Mouse (Mus musculus) lung, embryonic 15.5 days (tissue): ENCODE measurements around the gene 4930402F06Rik. TPM values are rescaled to one million over a fixed set of nuclear protein-coding genes. Genes with fewer than 3 reads are reported as not detected.
A peak's percentile ranks its signal among the peaks of the same experiment; 100 is the strongest.

ENCODE experiments used
- ATAC-seq: fragments of 200-750 bp; cut with Nextera tagmentation; 2 replicates; pipeline ENCODE4 v1.8.0; 2017; ENCODE audit warnings: moderate number of reproducible peaks, borderline replicate concordance; ENCODE audit not compliant: low FRiP score, low TSS enrichment; ENCODE audit errors: extremely low read depth
- H3K27ac ChIP-seq: fragments of 300-500 bp; sonication (generic); 2 replicates; pipeline ENCODE4 v1.5.1; 2015; ENCODE audit warnings: moderate library complexity, mild to moderate bottlenecking, inconsistent platforms
- H3K27me3 ChIP-seq: fragments of 300-500 bp; sonication (generic); 2 replicates; pipeline ENCODE4 v1.6.1; 2015; ENCODE audit warnings: inconsistent platforms
- H3K36me3 ChIP-seq: fragments of 300-500 bp; sonication (generic); 2 replicates; pipeline ENCODE4 v1.6.1; 2015; ENCODE audit warnings: inconsistent platforms
- H3K4me1 ChIP-seq: fragments of 300-500 bp; sonication (generic); 2 replicates; pipeline ENCODE4 v1.6.1; 2015; ENCODE audit warnings: inconsistent platforms
- H3K4me2 ChIP-seq: fragments of 300-500 bp; sonication (generic); 2 replicates; pipeline ENCODE4 v1.6.1; 2015; ENCODE audit warnings: inconsistent platforms, mild to moderate bottlenecking, moderate library complexity
- H3K4me3 ChIP-seq: fragments of 300-500 bp; sonication (generic); 2 replicates; pipeline ENCODE4 v1.5.1; 2015; ENCODE audit warnings: mild to moderate bottlenecking, inconsistent platforms
- H3K9ac ChIP-seq: fragments of 300-500 bp; sonication (generic); 2 replicates; pipeline ENCODE4 v1.6.1; 2015; ENCODE audit warnings: inconsistent platforms
- H3K9me3 ChIP-seq: fragments of 300-500 bp; sonication (generic); 2 replicates; pipeline ENCODE4 v1.6.1; 2016; ENCODE audit warnings: inconsistent platforms
- WGBS: fragments of 180-500 bp; shearing (Covaris S2); methylation state at CpG from one replicate; pipeline ENCODE4 v1.1.7; 2015; 5-methylcytosine and 5-hydroxymethylcytosine counted together
- polyA plus RNA-seq: library from polyadenylated mRNA; unstranded; fragments of >200 nt; fragmentation: Nextera tagmentation; extraction: Ambion mirVana; gene quantifications from 2 replicates; pipeline ENCODE4 v1.2.1, GENCODE M21; 2015

The 4930402F06Rik gene
- polyA plus RNA-seq, 1 experiment from 2014 or later, result not detected

DNA sequence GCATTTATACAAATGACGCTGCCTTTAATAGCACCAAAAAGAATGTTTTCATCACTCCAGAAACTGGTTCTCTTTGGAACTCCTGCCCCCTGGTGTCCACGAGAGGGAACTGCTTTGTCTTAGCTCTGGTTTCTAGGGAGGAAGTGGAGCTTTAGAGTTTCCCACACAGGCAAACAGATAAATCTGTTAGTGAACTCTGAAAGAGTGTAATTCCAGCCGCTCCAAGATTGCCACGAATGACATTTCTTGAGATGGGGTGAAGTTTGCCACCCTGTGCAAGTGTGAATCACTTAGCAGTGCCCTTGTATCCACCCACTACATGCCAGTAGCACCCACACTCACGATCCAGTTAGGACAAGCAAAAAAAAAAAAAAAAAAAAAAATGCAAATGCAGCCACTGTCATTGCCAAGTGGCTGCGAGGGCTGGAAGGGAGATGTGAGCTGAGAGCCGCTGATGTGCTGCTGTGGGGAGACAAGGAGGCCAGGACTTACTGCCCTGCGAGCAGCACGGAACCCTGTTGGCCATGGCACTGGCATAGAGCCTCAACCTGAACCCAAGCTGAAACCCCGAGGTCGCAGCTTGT, 707 bp upstream of the 4930402F06Rik start:
- no peak overlapping the region for H3K27ac ChIP-seq
- peak; percentile 55; the same call in 1 of the 2 replicates for ATAC-seq
- H3K9me3 ChIP-seq, result no peaks in the 10 kb centered on the region
- H3K4me1 ChIP-seq, result peaks cover 5% of the 10 kb centered on the region; the same call in 1 of the 2 replicates
- 0 out of 2 replicates have a peak, but pooled peaks cover 7% of the 10 kb centered on the region for H3K36me3 ChIP-seq
- no peaks in the 10 kb centered on the region for H3K27me3 ChIP-seq
- no peak overlapping the region for H3K4me2 ChIP-seq
- no peak overlapping the region for H3K4me3 ChIP-seq
- H3K9ac ChIP-seq, result no peak overlapping the region
- 43% methylated on average over 11 of the region's 11 CpGs for WGBS

DNA sequence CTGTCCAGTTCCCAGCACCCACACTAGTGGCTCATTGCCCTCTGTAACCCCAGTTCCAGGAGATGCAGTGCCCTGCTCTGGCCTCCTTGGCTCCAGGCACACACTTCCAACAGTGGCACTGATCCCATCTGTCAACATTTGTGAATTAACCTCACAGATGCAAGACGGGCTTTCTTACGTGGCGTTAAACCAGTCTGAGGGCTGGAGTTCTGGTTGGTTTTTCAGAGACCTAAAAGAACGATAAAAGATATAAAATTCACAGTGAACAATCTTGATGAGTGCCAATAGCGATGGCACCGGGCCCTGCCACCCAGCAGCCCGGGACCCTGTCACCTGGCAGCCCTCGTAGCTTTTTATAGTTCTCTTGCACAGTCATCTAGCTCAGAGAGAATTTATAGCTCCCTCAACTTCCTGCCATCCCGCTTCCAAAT, 11.5 kb downstream of the 4930402F06Rik start:
- Histone ChIP-seq H3K27me3 (no peaks in the 10 kb centered on the region), H3K4me1 (no peaks in the 10 kb centered on the region), H3K4me3 (no peak overlapping the region), H3K9me3 (no peaks in the 10 kb centered on the region), H3K9ac (no peak overlapping the region), H3K27ac (no peak overlapping the region), H3K4me2 (no peak overlapping the region), H3K36me3 (no peaks in the 10 kb centered on the region)
- ATAC-seq, result no peak
- WGBS, result 63% methylated on average over 9 of the region's 9 CpGs

DNA sequence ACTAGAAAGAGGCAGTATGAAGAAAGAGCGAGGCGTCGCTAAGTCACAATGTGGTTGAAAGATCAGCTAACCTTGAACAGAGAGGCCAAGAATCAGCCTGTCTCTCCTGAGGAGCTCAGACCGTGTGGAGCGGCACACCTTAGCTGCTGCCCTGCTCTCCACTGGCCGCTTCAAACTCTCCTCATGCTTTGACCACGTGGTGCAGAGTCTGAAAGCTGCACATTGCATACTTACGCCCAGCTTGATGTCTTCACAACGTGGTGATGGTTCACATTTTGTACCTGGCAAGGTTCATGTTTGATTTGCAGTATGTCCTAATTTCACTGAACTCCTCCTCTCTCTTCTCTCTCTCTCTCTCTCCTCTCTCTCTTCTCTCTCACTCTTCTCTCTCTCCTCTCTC, 17.7 kb downstream of the 4930402F06Rik start:
- H3K4me2 ChIP-seq, result no peak overlapping the region
- 0 out of 2 replicates have a peak, but pooled peaks cover 4% of the 10 kb centered on the region for H3K4me1 ChIP-seq
- WGBS, result 59% methylated on average over 9 of the region's 9 CpGs
- no peaks in the 10 kb centered on the region for H3K36me3 ChIP-seq
- no peaks in the 10 kb centered on the region for H3K9me3 ChIP-seq
- no peak overlapping the region for H3K4me3 ChIP-seq
- no peak for ATAC-seq
- H3K27ac ChIP-seq, result no peak overlapping the region
- no peak overlapping the region for H3K9ac ChIP-seq
- no peaks in the 10 kb centered on the region for H3K27me3 ChIP-seq

DNA sequence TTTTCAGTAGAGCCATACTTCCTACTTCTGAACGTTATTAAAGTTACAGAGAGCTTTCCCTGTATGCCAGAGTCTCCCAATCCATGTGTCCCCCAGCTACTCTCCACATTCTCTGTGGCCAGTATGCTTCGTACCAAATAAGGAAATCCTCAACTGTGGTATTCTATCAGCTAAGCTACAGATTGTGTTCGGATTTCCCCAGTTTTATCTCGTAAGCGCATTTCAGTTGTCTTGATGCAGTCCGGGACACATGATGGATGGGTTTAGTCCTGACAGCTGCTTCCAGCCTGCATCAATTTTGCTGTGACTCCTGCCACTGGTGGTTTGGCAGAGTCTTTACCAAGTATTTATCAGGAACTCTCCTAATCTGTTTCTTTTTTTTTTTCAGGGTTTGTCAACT, 19.4 kb downstream of the 4930402F06Rik start:
- Histone ChIP-seq H3K9ac (no peak overlapping the region), H3K36me3 (no peaks in the 10 kb centered on the region), H3K27me3 (no peaks in the 10 kb centered on the region), H3K4me2 (no peak overlapping the region), H3K9me3 (no peaks in the 10 kb centered on the region), H3K4me1 (0 out of 2 replicates have a peak, but pooled peaks cover 4% of the 10 kb centered on the region), H3K27ac (no peak overlapping the region), H3K4me3 (no peak overlapping the region)
- no peak for ATAC-seq
- 8% methylated on average over 6 of the region's 6 CpGs for WGBS

DNA sequence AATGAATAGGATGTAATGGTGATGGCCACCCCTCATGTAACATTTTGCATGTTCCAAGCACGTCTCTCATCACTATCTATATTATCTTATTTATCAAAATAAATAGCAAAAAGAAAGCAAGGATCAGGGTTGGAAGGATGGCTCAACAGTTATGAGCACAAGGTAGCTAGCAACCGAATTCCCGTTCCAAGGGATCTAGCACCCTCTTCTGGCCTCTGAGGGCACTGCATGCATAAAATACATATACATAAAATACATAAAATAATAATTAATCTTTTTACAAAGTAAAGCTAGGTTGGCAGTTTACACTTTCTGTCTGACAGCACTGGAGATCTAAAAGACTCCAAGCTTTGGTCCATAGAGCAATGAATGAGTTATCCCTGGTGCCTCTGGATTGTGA, 24.0 kb downstream of the 4930402F06Rik start:
- Histone ChIP-seq H3K27ac (no peak overlapping the region), H3K9me3 (no peaks in the 10 kb centered on the region), H3K36me3 (no peaks in the 10 kb centered on the region), H3K27me3 (no peaks in the 10 kb centered on the region), H3K4me2 (no peak overlapping the region), H3K4me3 (no peak overlapping the region), H3K9ac (no peak overlapping the region), H3K4me1 (0 out of 2 replicates have a peak, but pooled peaks cover 4% of the 10 kb centered on the region)
- 14% methylated on average over 3 of the region's 3 CpGs for WGBS
- no peak for ATAC-seq

DNA sequence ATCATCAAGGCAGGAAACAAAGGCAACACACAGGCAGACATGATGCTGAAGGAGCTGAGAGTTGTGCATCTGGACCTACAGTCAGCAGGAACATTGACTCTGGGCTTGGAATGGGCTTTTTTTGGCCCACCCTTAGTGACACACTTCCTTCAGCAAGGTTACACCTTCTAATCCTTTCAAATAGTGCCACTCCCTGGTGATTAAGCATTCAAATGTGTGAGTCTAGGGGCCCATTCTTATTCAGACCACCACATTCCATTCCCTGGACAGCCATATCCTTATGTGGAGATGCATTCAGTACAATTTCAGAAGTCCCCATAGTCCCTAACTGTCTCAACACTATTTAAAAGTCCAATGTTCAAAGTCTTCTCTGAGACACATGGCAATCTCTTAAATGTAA, 26.3 kb downstream of the 4930402F06Rik start:
- no peaks in the 10 kb centered on the region for H3K4me1 ChIP-seq
- no peak overlapping the region for H3K4me2 ChIP-seq
- no peak overlapping the region for H3K27ac ChIP-seq
- H3K9me3 ChIP-seq, result no peaks in the 10 kb centered on the region
- no peak overlapping the region for H3K4me3 ChIP-seq
- H3K27me3 ChIP-seq, result no peaks in the 10 kb centered on the region
- H3K36me3 ChIP-seq, result no peaks in the 10 kb centered on the region
- no peak overlapping the region for H3K9ac ChIP-seq
- ATAC-seq, result no peak

DNA sequence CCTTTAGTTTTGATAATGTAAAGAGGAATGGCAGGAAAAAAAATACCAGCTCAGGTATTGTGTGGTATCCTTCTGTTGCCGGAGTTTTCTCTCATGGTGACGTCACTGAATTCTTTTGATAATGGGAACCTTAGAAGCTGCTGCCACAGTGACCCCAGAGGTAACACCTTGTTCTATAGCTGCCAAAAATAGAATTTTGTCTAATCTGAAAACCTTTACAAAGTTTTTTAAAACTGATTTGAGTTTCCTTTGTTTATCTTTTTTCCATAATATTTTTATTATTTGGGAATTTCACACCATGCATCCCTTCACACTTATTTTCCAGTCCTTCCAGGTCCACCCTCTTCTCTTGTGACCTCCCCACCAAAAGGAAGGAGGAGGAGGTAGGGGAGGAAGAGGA, 29.3 kb downstream of the 4930402F06Rik start, which contains the start of gene 4930568D16Rik:
Gene 4930568D16Rik (minus strand): TSS at position 101 of the 400 bp plus-strand sequence.
- 47% methylated on average over 2 of the region's 2 CpGs for WGBS
- H3K27me3 ChIP-seq, result no peaks in the 10 kb centered on the region
- H3K9me3 ChIP-seq, result no peaks in the 10 kb centered on the region
- H3K9ac ChIP-seq, result no peak within 1 kb of the TSS
- H3K4me3 ChIP-seq, result no peak within 1 kb of the TSS
- H3K4me2 ChIP-seq, result no peak within 1 kb of the TSS
- no peak within 1 kb of the TSS for H3K27ac ChIP-seq
- ATAC-seq, result no peak
- H3K36me3 ChIP-seq, result no peaks in the 10 kb centered on the region
- H3K4me1 ChIP-seq, result no peaks in the 10 kb centered on the region

DNA sequence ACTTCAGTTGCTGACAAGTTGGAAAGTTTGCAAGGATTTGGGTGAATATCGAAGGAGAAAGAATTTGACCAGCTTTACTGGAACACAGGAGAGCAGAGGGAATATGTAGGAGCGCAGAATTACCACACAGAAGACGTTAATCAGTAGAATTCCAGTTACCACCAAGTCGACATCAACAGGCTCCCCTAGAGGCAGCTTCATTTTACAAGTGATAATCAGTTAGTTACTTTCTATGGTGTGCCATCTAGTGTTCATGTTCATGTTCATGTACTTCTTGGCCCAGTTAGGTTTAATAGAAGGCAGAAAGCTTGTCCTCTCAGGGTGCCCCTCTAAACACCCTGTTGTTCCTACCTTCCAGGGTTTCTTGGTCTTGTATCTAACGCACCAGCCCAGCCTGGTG, 47.8 kb downstream of the 4930402F06Rik start:
- Histone ChIP-seq H3K9ac (no peak overlapping the region), H3K4me1 (no peaks in the 10 kb centered on the region), H3K4me2 (no peak overlapping the region), H3K9me3 (no peaks in the 10 kb centered on the region), H3K27me3 (no peaks in the 10 kb centered on the region), H3K27ac (no peak overlapping the region), H3K36me3 (no peaks in the 10 kb centered on the region), H3K4me3 (no peak overlapping the region)
- ATAC-seq, result no peak; the same call in 1 of the 2 replicates
- 44% methylated on average over 5 of the region's 5 CpGs for WGBS

DNA sequence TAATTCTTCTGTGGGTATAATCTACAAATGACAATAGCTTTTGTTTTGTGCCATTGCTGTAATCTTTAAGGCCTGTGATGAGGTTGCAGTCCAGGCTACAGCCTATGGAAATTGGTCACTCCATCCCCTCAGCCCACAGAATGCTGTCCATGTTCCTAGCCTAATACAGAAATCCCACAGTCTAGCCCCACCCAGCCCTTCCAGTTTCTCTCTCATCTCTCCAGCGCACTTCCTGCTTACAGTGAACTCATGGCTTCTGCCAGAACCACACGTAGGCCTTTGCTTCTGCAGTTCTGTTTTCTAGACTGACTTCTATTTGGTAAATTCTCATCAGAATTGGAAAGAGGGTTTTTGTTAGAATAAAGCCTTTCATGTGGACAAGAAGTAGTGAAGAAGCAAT, 51.0 kb downstream of the 4930402F06Rik start:
- H3K4me3 ChIP-seq, result no peak overlapping the region
- 58% methylated on average over 2 of the region's 2 CpGs for WGBS
- H3K27me3 ChIP-seq, result no peaks in the 10 kb centered on the region
- H3K4me1 ChIP-seq, result no peaks in the 10 kb centered on the region
- no peaks in the 10 kb centered on the region for H3K9me3 ChIP-seq
- no peaks in the 10 kb centered on the region for H3K36me3 ChIP-seq
- H3K4me2 ChIP-seq, result no peak overlapping the region
- no peak overlapping the region for H3K27ac ChIP-seq
- H3K9ac ChIP-seq, result no peak overlapping the region
- ATAC-seq, result no peak

DNA sequence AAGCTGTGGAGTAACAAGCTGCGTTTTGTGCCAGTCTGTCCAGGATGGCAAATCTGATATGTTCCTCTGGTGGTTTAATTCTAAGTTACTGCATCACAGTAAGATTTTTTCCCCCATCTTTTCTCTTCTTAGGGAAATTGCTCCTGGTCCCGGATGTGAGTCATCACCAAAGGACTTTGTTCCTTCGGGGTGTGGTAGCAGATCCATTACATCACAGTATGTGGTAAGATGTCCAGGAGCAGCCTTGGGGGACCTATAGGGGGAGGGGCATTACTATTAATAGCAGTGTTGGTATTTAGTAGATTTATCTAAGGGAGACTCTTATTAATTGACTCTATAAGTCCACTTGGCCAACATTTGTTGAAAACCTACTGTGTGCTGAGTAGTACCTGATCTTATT, 54.4 kb downstream of the 4930402F06Rik start:
- no peak for ATAC-seq
- Histone ChIP-seq H3K4me3 (no peak overlapping the region), H3K4me1 (peaks cover 11% of the 10 kb centered on the region), H3K4me2 (no peak overlapping the region), H3K27me3 (no peaks in the 10 kb centered on the region), H3K9me3 (no peaks in the 10 kb centered on the region), H3K27ac (no peak overlapping the region), H3K36me3 (no peaks in the 10 kb centered on the region), H3K9ac (no peak overlapping the region)
- WGBS, result 71% methylated on average over 3 of the region's 3 CpGs

DNA sequence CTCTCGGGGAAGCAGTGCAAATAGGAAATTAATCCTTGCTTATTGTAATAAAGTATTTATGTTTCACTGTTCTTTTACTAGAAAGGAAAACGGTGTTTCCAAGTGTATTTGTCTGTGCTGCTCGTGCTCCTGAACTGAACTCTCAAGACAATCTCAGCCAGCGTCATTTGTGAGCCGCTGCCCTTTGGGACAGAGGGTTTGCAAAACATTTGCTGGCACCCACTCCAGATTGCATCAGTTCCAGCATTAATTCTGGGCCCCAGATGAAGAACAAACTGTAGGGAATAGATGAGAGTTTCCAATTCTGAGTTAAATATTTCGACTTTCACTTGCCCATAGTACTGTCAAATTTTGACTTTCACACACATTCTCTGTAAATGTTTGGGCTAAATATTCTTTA, 58.3 kb downstream of the 4930402F06Rik start:
- Histone ChIP-seq H3K36me3 (no peaks in the 10 kb centered on the region), H3K27ac (0 out of 2 replicates have a peak overlapping the region, but pooled peaks have one; percentile 0), H3K4me1 (peaks cover 29% of the 10 kb centered on the region), H3K27me3 (no peaks in the 10 kb centered on the region), H3K4me2 (no peak overlapping the region), H3K9ac (no peak overlapping the region), H3K4me3 (no peak overlapping the region), H3K9me3 (no peaks in the 10 kb centered on the region)
- 53% methylated on average over 6 of the region's 6 CpGs for WGBS
- ATAC-seq, result no peak

DNA sequence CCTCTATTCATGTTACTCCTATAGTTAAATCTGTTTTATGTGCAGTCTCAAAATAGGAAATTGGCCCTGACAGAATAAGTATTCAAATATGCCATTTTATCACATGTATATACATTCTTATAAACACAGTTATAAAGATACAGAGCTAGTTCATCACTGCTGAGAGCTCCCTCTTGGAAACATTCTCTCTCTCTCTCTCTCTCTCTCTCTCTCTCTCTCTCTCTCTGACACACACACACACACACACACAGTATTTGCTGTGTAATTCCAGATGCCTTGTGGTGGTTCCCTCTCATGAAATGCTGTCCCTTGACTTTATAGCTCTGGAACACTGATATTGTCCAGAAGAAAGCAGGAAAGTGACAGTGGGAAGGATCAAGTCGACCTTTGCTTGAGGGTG, 58.9 kb downstream of the 4930402F06Rik start:
- Histone ChIP-seq H3K27me3 (no peaks in the 10 kb centered on the region), H3K4me3 (no peak overlapping the region), H3K4me1 (peaks cover 29% of the 10 kb centered on the region), H3K27ac (0 out of 2 replicates have a peak overlapping the region, but pooled peaks have one; percentile 0), H3K4me2 (no peak overlapping the region), H3K36me3 (no peaks in the 10 kb centered on the region), H3K9ac (no peak overlapping the region), H3K9me3 (no peaks in the 10 kb centered on the region)
- whole genome bisulfite sequencing, result 79% methylated on average over 1 of the region's 1 CpGs
- no peak for ATAC-seq
